Mouse (Mus musculus) neutrophil, adult 5-6 weeks (primary cell): ENCODE data around the gene Dcp1a. TPM values are rescaled to one million over a fixed set of nuclear protein-coding genes. Genes with fewer than 3 reads are reported as not detected.

Experiments used
- total RNA-seq: library from RNA; stranded (forward); fragments of 200-1000 nt; gene quantifications from 2 replicates; pipeline ENCODE4 v1.2.3, GENCODE M21; 2017

Dcp1a gene
- total RNA-seq, 1 experiment from 2014 or later = 33.1 TPM

Other genes with a start within 250 kb of the Dcp1a start
- 6.3 and 8.3 TPM in 2 replicates for gene Cacna1d, start 11.9 kb downstream of the Dcp1a start, total RNA-seq
- 152 and 166 TPM in 2 replicates for gene Tkt, start 68.8 kb downstream of the Dcp1a start, total RNA-seq
- 483 and 502 TPM in 2 replicates for gene Prkcd, start 146.7 kb downstream of the Dcp1a start, total RNA-seq
- 13.0 and 13.5 TPM in 2 replicates for gene Rft1, start 174.8 kb downstream of the Dcp1a start, total RNA-seq
- gene Sfmbt1, start 235.3 kb downstream of the Dcp1a start, total RNA-seq = 6.9 and 8.6 TPM in 2 replicates